Mouse (Mus musculus) adrenal gland, adult 2 months (tissue): Measurements from ENCODE around the gene Atp13a4. TPM values are rescaled to one million over a fixed set of nuclear protein-coding genes. Genes with fewer than 3 reads are reported as not detected.

Experiments
- DNase-seq: peaks from one replicate; pipeline ENCODE4 v3.0.0; 2021
- polyA plus RNA-seq: library from polyadenylated mRNA; depleted of rRNA; stranded (reverse); fragments of >200 nt; gene quantifications from 2 replicates; pipeline ENCODE4 v1.2.3, GENCODE M21; 2012; rRNA removed
- total RNA-seq, 2 experiments: library from RNA; stranded (reverse); gene quantifications; 2 replicates each; pipeline ENCODE4 v1.2.3; 2021

Atp13a4 gene
- total and polyA plus RNA-seq, 3 experiments: not detected

GRCm38 (mm10) chr16:29480396-29480795 is 64.3 kb downstream of the Atp13a4 start:
- no peak for DNase-seq

DNA sequence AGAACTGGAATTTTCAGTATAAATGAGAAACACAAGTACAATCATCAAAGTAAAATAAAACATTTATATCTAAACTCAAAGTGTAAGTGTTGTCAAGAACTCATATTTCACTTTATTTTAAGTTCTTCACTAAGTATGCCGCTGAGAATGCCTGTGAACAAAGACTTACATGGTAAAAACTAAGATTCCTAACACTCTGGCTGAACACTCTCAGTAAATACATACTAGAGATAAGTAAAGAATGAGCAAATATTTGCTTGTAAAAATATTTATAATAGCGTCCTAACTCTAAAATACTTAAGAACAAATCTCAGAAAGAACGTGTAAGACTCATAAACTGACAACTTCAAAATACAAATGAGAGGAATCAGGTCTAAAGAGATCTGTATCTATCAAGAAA is 80.9 kb downstream of the Atp13a4 start:
- DNase-seq: no peak

- no peak for DNase-seq
Measured at GRCm38 (mm10) chr16:29459331-29459730, 85.3 kb downstream of the Atp13a4 start.

- no peak for DNase-seq
Measured at GRCm38 (mm10) chr16:29456851-29457250, 87.8 kb downstream of the Atp13a4 start.

DNA sequence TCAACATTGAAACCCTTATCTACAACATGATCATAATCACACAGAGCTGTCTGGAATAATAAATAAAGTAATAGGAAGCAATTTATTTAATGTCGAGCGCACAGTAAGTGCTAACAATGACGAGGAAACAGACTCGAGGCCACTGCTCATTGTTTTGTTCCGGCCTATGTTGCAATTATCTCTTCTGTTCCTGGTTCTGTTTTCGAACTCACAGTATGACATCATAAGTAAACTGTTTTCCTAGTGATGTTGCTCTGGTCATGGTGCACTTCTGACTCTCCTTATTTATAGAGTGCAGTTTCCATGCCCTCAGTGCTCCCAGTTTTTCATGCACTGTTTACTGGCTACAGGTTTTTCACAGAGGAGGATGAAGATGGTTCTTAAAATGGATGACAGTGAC is 91.4 kb downstream of the Atp13a4 start:
- no peak for DNase-seq

GRCm38 (mm10) chr16:29451706-29452105 is 93.0 kb downstream of the Atp13a4 start:
- DNase-seq: peak; percentile 20

DNA sequence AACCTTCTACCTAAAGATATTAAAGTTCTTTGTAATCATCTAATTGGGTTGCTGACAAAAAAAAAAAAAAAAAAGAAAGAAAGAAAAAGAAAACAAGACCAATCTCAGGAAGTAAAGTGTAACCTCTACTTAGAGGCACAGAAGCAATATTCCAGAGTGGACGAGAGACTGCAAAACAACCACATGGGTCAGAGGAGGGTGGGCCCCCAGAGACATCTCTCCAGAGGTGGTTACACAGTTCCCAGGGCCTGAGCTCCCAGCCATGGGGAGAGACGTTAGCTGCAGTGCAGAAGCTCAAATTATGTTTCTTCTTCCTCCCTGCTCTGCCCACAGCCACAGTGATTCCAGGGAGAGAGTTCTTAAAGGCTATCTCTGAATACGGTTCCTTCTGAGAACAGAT is 102.5 kb downstream of the Atp13a4 start:
- DNase-seq: no peak

DNA sequence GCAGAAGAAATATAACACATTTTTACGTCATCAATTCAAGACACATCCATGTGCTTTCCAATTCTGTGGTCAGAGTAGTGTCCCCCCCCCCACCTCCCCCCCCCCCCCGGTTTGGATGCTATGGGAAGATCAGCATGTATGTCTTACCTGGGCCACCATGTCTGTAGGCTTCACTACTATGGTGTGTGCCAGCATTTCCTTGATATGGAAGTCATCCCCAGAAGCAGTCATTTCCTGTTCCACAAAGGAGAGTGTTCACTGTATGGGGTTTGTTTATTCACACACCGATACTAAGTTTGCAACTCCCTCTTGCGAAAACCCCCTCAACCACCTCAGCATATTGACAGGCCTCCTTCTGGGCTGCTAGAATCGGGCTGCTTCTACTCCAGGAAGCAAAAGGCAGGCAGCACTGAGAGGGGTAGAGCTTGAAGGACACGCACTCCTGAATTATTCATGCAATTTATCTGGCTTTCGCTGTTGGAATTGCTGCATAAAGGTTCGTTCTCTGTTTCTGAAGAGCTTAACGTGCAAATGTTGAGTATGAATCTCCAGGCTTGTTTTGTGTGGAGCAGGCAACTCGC is 103.2 kb downstream of the Atp13a4 start:
- DNase-seq: no peak

DNA sequence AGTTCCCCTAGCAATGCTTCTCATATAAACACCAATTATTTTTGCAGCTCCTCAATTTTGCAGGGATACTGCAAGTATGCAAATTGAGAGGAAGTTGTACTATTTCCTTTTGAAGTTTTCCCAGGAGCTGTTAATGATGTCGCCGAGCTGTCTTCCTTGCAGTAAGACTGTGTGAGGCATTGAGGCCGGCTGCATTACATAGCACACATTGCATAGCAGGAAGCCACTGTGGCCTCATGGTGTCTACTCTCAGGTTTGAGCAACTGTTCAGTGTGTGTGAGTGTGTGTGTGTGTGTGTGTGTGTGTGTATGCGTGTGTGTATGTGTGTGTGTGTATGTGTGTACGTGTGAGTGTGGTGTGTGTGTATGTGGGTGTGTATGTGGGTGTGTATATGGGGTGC is 106.6 kb downstream of the Atp13a4 start:
- DNase-seq: no peak

- peak; percentile 8 for DNase-seq
Measured at GRCm38 (mm10) chr16:29435746-29436145, 108.9 kb downstream of the Atp13a4 start.

- DNase-seq: peak; percentile 32
Measured at GRCm38 (mm10) chr16:29434712-29435111, 110.0 kb downstream of the Atp13a4 start.

DNA sequence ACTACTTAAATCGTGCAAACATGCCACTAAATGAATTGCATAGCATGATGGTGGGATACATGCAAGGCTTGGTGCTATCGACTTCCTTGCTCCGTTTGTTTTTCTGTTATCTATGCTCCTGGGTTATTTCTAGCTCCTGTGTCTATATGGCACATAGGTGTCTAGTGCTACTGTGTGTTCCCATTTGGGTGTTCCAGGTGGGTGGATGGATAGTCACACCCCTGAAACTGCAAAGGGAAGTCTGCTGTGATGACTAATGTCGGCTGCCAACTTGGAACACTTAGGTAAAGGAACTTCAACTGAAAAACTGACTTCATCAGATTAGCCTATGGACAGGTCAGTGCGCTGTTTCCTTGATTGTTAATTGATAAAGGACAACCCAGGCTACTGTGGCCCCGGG is 129.8 kb downstream of the Atp13a4 start:
- no peak for DNase-seq

DNA sequence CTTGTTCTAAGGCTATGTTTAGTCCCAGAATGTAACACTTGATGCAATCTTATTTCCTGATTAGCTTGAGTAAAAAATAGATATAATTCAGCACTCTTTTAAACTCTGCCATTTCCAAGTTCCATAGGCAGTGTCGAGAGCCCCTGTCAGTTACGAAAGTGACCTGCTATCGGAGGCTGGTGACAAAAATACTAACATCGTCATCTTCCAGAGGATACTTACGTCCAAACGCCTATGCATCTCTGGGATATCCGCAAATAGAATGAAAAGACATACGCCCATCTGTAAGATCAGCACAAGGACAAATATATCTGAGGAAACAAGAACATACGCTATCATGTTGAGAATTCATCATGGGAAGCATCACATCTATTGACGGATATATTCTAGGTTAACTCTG is 137.3 kb downstream of the Atp13a4 start:
- DNase-seq: no peak

GRCm38 (mm10) chr16:29399079-29399478 is 145.6 kb downstream of the Atp13a4 start:
- peak; percentile 2 for DNase-seq

DNA sequence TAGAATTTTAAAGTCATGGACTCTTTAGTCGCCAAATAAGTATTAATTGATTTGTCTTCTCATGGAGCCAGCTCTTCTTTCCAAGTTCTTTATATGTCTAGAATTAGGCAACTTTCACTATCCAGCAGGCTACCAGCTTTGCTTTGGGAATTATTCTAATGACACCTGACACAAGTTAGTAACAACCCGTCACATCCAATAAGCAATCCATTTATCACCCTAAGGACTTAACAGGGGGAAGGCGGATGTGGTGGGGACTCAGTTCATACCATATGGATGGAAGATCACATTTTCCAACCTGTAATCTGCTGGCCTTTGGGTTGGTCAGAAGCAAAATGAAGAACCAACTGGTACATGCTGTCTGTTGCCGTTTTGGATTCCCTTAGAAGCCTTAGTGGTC is 159.9 kb downstream of the Atp13a4 start:
- DNase-seq: no peak

- DNase-seq: no peak
Measured at GRCm38 (mm10) chr16:29378458-29378857, 166.2 kb downstream of the Atp13a4 start, which contains the start of gene Atp13a5. Atp13a5 (minus strand) TSS chr16:29378732.

DNA sequence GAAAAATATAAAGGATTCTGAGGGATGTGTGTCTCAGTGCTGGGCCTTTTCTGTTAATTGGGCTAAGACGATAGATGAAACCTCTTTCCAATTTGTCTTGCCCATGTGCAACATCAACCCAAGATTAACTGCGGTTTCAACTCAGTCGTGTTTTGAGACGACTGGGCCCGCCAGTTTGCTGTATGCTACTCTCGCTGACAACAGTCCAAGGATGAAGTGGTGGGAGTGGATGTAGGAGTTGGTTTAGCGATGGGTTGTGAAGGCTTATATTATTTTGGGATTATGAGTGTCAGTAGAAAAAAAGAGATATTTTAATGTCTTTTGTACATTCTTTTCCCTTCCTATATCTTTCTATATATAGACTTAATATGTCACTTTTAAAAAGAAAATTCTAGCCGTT is 170.0 kb downstream of the Atp13a4 start:
- DNase-seq: no peak

Other genes starting within 250 kb of the Atp13a4 start
- gene Atp13a5, start 166.1 kb downstream of the Atp13a4 start, total RNA-seq: not detected
- gene Atp13a5, start 166.1 kb downstream of the Atp13a4 start, polyA plus RNA-seq: not detected in 2 replicates
- 10 to 100 TPM; 84.8 to 85.6 TPM for gene Opa1, start 34.5 kb upstream of the Atp13a4 start, total RNA-seq
- 8.7 and 13.0 TPM in 2 replicates for gene Opa1, start 34.5 kb upstream of the Atp13a4 start, polyA plus RNA-seq